Mouse (Mus musculus) heart, embryonic 15.5 days (tissue): ENCODE data around the gene Nck2. TPM values are rescaled to one million over a fixed set of nuclear protein-coding genes. Genes with fewer than 3 reads are reported as not detected.

Experiments used
- ATAC-seq: fragments of 200-750 bp; cut with Nextera tagmentation; replicated peaks from 2 replicates; pipeline ENCODE4 v1.8.0; 2017; ENCODE audit warnings: low read depth, moderate TSS enrichment; ENCODE audit not compliant: insufficient number of reproducible peaks, insufficient read depth, low FRiP score
- H3K27ac ChIP-seq: fragments of 300-500 bp; sonication (generic); 2 replicates; pipeline ENCODE4 v1.5.1; 2015; ENCODE audit warnings: mild to moderate bottlenecking, inconsistent platforms
- H3K27me3 ChIP-seq: fragments of 300-500 bp; sonication (generic); 2 replicates; pipeline ENCODE4 v1.6.1; 2015; ENCODE audit warnings: inconsistent platforms
- H3K36me3 ChIP-seq: fragments of 300-500 bp; sonication (generic); 2 replicates; pipeline ENCODE4 v1.6.1; 2015; ENCODE audit warnings: mild to moderate bottlenecking, inconsistent platforms
- H3K4me1 ChIP-seq: fragments of 300-500 bp; sonication (generic); replicated peaks from 2 replicates; pipeline ENCODE4 v1.6.1; 2015; ENCODE audit warnings: inconsistent platforms
- H3K4me2 ChIP-seq: fragments of 300-500 bp; sonication (generic); 2 replicates; pipeline ENCODE4 v1.6.1; 2015; ENCODE audit warnings: inconsistent platforms, mild to moderate bottlenecking, moderate library complexity
- H3K4me3 ChIP-seq: fragments of 300-500 bp; sonication (generic); 2 replicates; pipeline ENCODE4 v1.5.1; 2015; ENCODE audit warnings: mild to moderate bottlenecking, inconsistent platforms
- H3K9ac ChIP-seq: fragments of 300-500 bp; sonication (generic); 2 replicates; pipeline ENCODE4 v1.6.1; 2015; ENCODE audit warnings: mild to moderate bottlenecking, inconsistent platforms
- H3K9me3 ChIP-seq: fragments of 300-500 bp; sonication (generic); replicated peaks from 2 replicates; pipeline ENCODE4 v1.6.1; 2016; ENCODE audit warnings: inconsistent platforms
- WGBS: fragments of 180-500 bp; shearing (Covaris S2); methylation state at CpG from one replicate; pipeline ENCODE4 v1.1.7; 2015; ENCODE audit warnings: mixed read lengths; 5-methylcytosine and 5-hydroxymethylcytosine counted together
- polyA plus RNA-seq: library from polyadenylated mRNA; unstranded; fragments of >200 nt; fragmentation: Nextera tagmentation; extraction: Ambion mirVana; gene quantifications from 2 replicates; pipeline ENCODE4 v1.2.1, GENCODE M21; 2015

The Nck2 gene
- polyA plus RNA-seq, 1 experiment from 2014 or later = 23.5 TPM

GRCm38 (mm10) chr1:43562002-43562666 is 117.8 kb downstream of the Nck2 start:
- Histone ChIP-seq H3K9me3 (no peaks in the 10 kb centered on the region), H3K4me1 (peaks cover 6% of the 10 kb centered on the region), H3K27ac (peak overlapping the region; percentile 37; the same call in 1 of the 2 replicates), H3K27me3 (no peaks in the 10 kb centered on the region), H3K36me3 (no peaks in the 10 kb centered on the region), H3K4me3 (no peak overlapping the region), H3K4me2 (no peak overlapping the region), H3K9ac (no peak overlapping the region)
- 67% methylated on average over 13 of the region's 13 CpGs for WGBS
- ATAC-seq = no peak

- H3K9ac ChIP-seq = no peak overlapping the region
- no peaks in the 10 kb centered on the region for H3K36me3 ChIP-seq
- no peak overlapping the region for H3K27ac ChIP-seq
- no peak for ATAC-seq
- H3K4me1 ChIP-seq = peaks cover 6% of the 10 kb centered on the region
- no peak overlapping the region for H3K4me2 ChIP-seq
- H3K4me3 ChIP-seq = no peak overlapping the region
- 89% methylated on average over 4 of the region's 4 CpGs for WGBS
- no peaks in the 10 kb centered on the region for H3K27me3 ChIP-seq
- no peaks in the 10 kb centered on the region for H3K9me3 ChIP-seq
Observed at GRCm38 (mm10) chr1:43565260-43565659, 120.9 kb downstream of the Nck2 start.

GRCm38 (mm10) chr1:43566677-43567377 is 122.4 kb downstream of the Nck2 start:
- no peaks in the 10 kb centered on the region for H3K27me3 ChIP-seq
- peaks cover 5% of the 10 kb centered on the region for H3K4me1 ChIP-seq
- H3K4me2 ChIP-seq = no peak overlapping the region
- WGBS = 73% methylated on average over 8 of the region's 8 CpGs
- no peaks in the 10 kb centered on the region for H3K9me3 ChIP-seq
- H3K9ac ChIP-seq = no peak overlapping the region
- ATAC-seq = no peak
- H3K36me3 ChIP-seq = peaks cover 10% of the 10 kb centered on the region; the same call in 1 of the 2 replicates
- H3K4me3 ChIP-seq = no peak overlapping the region
- H3K27ac ChIP-seq = no peak overlapping the region

GRCm38 (mm10) chr1:43568824-43569223 is 124.4 kb downstream of the Nck2 start:
- Histone ChIP-seq H3K9ac (no peak overlapping the region), H3K4me1 (0 out of 2 replicates have a peak, but pooled peaks cover 2% of the 10 kb centered on the region), H3K4me2 (no peak overlapping the region), H3K27me3 (no peaks in the 10 kb centered on the region), H3K9me3 (no peaks in the 10 kb centered on the region), H3K27ac (no peak overlapping the region), H3K4me3 (no peak overlapping the region), H3K36me3 (peaks cover 10% of the 10 kb centered on the region; the same call in 1 of the 2 replicates)
- WGBS = 86% methylated on average over 10 of the region's 10 CpGs
- no peak for ATAC-seq

GRCm38 (mm10) chr1:43571105-43571504 is 126.7 kb downstream of the Nck2 start:
- no peak for ATAC-seq

GRCm38 (mm10) chr1:43574793-43575304 is 130.5 kb downstream of the Nck2 start:
- H3K27ac ChIP-seq = no peak overlapping the region
- H3K9ac ChIP-seq = no peak overlapping the region
- peaks cover 10% of the 10 kb centered on the region; the same call in 1 of the 2 replicates for H3K36me3 ChIP-seq
- H3K9me3 ChIP-seq = no peaks in the 10 kb centered on the region
- H3K4me3 ChIP-seq = no peak overlapping the region
- no peak overlapping the region for H3K4me2 ChIP-seq
- no peaks in the 10 kb centered on the region for H3K27me3 ChIP-seq
- 0 out of 2 replicates have a peak, but pooled peaks cover 3% of the 10 kb centered on the region for H3K4me1 ChIP-seq
- ATAC-seq = no peak
- 78% methylated on average over 3 of the region's 3 CpGs for WGBS

More at GRCm38 (mm10) chr1:43571105-43571504, 126.7 kb downstream of the Nck2 start:
- no peak overlapping the region for H3K9ac ChIP-seq
- no peak overlapping the region for H3K4me2 ChIP-seq
- H3K27ac ChIP-seq = no peak overlapping the region
- 93% methylated on average over 4 of the region's 4 CpGs for WGBS
- H3K4me1 ChIP-seq = 0 out of 2 replicates have a peak, but pooled peaks cover 2% of the 10 kb centered on the region
- no peaks in the 10 kb centered on the region for H3K9me3 ChIP-seq
- H3K4me3 ChIP-seq = no peak overlapping the region
- H3K27me3 ChIP-seq = no peaks in the 10 kb centered on the region
- peaks cover 10% of the 10 kb centered on the region; the same call in 1 of the 2 replicates for H3K36me3 ChIP-seq

- 63% methylated on average over 3 of the region's 3 CpGs for WGBS
- Histone ChIP-seq H3K27me3 (no peaks in the 10 kb centered on the region), H3K4me3 (no peak overlapping the region), H3K27ac (no peak overlapping the region), H3K36me3 (no peaks in the 10 kb centered on the region), H3K9ac (no peak overlapping the region), H3K9me3 (no peaks in the 10 kb centered on the region), H3K4me2 (no peak overlapping the region), H3K4me1 (0 out of 2 replicates have a peak, but pooled peaks cover 3% of the 10 kb centered on the region)
- no peak for ATAC-seq
Observed at GRCm38 (mm10) chr1:43577371-43577770, 133.0 kb downstream of the Nck2 start.

GRCm38 (mm10) chr1:43583564-43583963 is 139.2 kb downstream of the Nck2 start:
- H3K9ac ChIP-seq = no peak overlapping the region
- H3K27ac ChIP-seq = no peak overlapping the region
- H3K36me3 ChIP-seq = no peaks in the 10 kb centered on the region
- no peak overlapping the region for H3K4me3 ChIP-seq
- H3K27me3 ChIP-seq = no peaks in the 10 kb centered on the region
- H3K9me3 ChIP-seq = no peaks in the 10 kb centered on the region
- H3K4me2 ChIP-seq = no peak overlapping the region
- H3K4me1 ChIP-seq = no peaks in the 10 kb centered on the region
- 80% methylated on average over 1 of the region's 1 CpGs for WGBS
- ATAC-seq = no peak

- H3K4me3 ChIP-seq = no peak overlapping the region
- no peaks in the 10 kb centered on the region for H3K27me3 ChIP-seq
- H3K9me3 ChIP-seq = no peaks in the 10 kb centered on the region
- no peak overlapping the region for H3K4me2 ChIP-seq
- no peaks in the 10 kb centered on the region for H3K4me1 ChIP-seq
- no peaks in the 10 kb centered on the region for H3K36me3 ChIP-seq
- H3K27ac ChIP-seq = no peak overlapping the region
- WGBS = 67% methylated on average over 1 of the region's 1 CpGs
- no peak overlapping the region for H3K9ac ChIP-seq
- no peak for ATAC-seq
Observed at GRCm38 (mm10) chr1:43589001-43589400, 144.6 kb downstream of the Nck2 start.

GRCm38 (mm10) chr1:43589910-43590309 is 145.5 kb downstream of the Nck2 start:
- Histone ChIP-seq H3K4me2 (no peak overlapping the region), H3K27me3 (no peaks in the 10 kb centered on the region), H3K4me3 (no peak overlapping the region), H3K9me3 (no peaks in the 10 kb centered on the region), H3K27ac (no peak overlapping the region), H3K4me1 (0 out of 2 replicates have a peak, but pooled peaks cover 1% of the 10 kb centered on the region), H3K9ac (no peak overlapping the region), H3K36me3 (no peaks in the 10 kb centered on the region)
- WGBS = 54% methylated on average over 2 of the region's 2 CpGs
- no peak for ATAC-seq

- no peaks in the 10 kb centered on the region for H3K36me3 ChIP-seq
- ATAC-seq = no peak
- H3K4me1 ChIP-seq = peaks cover 5% of the 10 kb centered on the region; the same call in 1 of the 2 replicates
- H3K4me3 ChIP-seq = no peak overlapping the region
- H3K27me3 ChIP-seq = no peaks in the 10 kb centered on the region
- H3K9me3 ChIP-seq = no peaks in the 10 kb centered on the region
- WGBS = 70% methylated on average over 1 of the region's 1 CpGs
- no peak overlapping the region for H3K9ac ChIP-seq
- no peak overlapping the region for H3K4me2 ChIP-seq
- H3K27ac ChIP-seq = no peak overlapping the region
Observed at GRCm38 (mm10) chr1:43590727-43591126, 146.3 kb downstream of the Nck2 start.
